Mouse (Mus musculus) layer of hippocampus, adult 2 months (tissue): ENCODE measurements around the gene Rasgef1b. TPM values are rescaled to one million over a fixed set of nuclear protein-coding genes. Genes with fewer than 3 reads are reported as not detected.

ENCODE experiments used
- DNase-seq, 2 experiments: peaks; one replicate each; pipeline ENCODE4 v3.0.0; 2022; ENCODE audit warnings: low spot score in 2 of 2
- H3K27ac ChIP-seq: fragments of 200-600 bp; 2 replicates; pipeline ENCODE4 v1.8.1; 2022
- H3K4me3 ChIP-seq: fragments of 200-600 bp; 2 replicates; pipeline ENCODE4 v1.8.1; 2022; ENCODE audit warnings: mild to moderate bottlenecking
- CTCF ChIP-seq: fragments of 200-600 bp; conservative IDR thresholded peaks from 2 replicates; pipeline ENCODE4 v1.8.1; 2022; ENCODE audit warnings: antibody characterized with exemption, mild to moderate bottlenecking, moderate library complexity
- total RNA-seq, 2 experiments: library from RNA; stranded (reverse); gene quantifications; 2 replicates each; pipeline ENCODE4 v1.2.3; 2021

Rasgef1b gene
- total RNA-seq, 2 experiments from 2014 or later: 11.1 to 11.9 TPM

DNA sequence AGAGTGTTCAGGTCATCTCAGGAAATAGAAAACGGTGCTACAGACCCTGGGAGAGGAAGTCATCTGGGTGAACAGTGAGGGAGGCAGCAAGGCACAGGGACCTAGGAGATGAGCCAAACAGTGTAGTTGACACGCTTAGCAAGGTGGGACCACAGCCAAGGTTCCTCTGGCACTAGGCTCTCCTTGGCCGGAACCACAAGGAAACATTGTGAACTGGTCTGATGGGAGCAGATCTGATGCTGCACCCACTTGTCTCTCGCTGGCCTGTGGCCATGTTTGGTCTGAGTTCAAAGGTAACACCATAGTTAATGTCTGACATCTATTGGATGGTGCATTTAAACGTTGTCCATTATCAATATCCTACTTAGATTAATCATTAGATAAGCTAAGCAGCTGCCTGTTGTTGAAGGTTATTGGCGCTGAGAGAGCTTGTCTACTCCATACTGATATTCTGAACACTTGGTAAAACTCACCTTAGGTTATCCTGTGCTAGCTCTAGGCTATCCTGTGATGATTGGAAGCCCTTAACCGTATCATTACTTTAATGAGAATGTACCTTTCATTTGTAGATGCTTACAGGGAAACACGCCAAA is 380.5 kb downstream of the Rasgef1b start:
- DNase-seq: peak; percentile 29 to 33
- Histone ChIP-seq H3K4me3 (no peak overlapping the region), H3K27ac (no peak overlapping the region)
- TF ChIP-seq CTCF: no peak

DNA sequence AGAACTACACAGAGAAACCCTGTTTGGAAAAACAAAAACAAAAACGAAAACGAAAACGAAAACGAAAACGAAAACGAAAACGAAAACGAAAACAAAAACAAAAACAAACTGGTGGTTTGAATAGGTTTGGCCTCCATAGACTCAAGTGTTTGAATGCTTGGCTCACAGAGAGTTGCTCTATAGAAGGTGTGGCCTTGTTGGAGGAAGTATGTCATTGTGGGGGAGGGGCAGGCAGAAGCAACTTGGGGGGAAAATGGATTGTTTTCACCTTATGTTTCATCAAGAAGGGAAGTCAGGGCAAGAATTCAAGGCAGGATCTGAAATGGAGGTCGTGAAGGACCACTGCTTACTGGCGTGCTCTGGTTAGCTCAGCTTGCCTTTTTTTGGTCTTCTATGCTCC is 386.3 kb downstream of the Rasgef1b start:
- DNase-seq: no peak
- TF ChIP-seq CTCF: no peak
- Histone ChIP-seq H3K27ac (no peak overlapping the region), H3K4me3 (no peak overlapping the region)

DNA sequence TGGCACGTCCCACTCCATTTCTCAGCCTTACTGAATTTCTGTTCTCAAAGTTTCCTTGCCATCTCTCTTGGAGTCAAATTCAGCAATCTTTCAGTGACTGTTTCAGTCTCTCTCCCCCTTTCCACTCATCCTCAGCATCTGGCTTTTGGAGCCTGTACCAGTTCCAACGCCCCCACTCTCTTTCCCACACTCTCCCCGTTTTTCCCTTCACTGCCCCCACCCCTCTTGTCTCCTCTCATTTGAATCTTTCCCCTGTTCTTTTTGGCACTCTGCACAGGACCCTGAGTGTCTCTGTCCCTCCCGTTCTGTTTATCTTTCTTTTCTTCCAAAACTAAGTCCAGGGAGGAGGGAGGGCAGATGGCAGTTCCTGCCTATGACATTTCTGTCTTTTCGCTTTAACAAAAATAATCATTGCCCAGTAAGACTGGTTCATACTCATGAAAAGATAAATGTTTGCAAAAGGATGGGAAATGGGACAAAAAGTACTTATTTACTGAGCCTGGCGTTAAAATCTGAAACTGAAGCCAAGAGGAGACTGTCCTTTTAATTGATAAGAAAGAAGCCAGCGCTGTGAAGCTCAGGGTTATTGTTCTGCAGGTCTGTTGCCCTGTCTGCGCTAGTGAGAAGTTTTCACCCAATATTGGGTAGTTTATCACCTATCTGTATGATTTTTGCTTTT is 388.4 kb downstream of the Rasgef1b start:
- no peak for TF ChIP-seq CTCF
- peak overlapping the region; percentile 57 for H3K27ac ChIP-seq
- peak in 1 of 2 experiments; percentile 8 for DNase-seq
- H3K4me3 ChIP-seq: peak overlapping the region; percentile 42; the same call in 1 of the 2 replicates

DNA sequence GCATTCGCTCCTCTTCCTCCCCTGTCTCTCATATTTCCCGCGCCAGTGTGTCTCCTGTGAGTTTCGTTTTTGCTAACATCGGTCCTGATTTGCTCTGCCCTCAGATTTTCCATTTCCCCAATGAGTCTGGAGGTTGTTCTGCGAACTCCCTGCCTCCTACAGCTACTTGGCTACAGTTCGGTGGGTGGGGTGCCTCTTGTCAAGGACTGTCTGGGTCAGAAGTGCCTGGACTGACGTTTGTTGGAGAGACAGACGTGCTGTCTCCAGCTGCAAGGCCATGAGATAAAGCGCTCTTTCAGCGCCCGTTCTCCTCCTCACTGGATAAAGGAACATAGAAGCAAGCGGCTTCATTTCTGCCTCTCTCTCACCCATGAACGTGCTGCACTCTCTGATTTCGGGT is 389.1 kb downstream of the Rasgef1b start:
- no peak for TF ChIP-seq CTCF
- Histone ChIP-seq H3K4me3 (peak overlapping the region; percentile 42), H3K27ac (peak overlapping the region; percentile 57)
- DNase-seq: peak in 1 of 2 experiments; percentile 11

DNA sequence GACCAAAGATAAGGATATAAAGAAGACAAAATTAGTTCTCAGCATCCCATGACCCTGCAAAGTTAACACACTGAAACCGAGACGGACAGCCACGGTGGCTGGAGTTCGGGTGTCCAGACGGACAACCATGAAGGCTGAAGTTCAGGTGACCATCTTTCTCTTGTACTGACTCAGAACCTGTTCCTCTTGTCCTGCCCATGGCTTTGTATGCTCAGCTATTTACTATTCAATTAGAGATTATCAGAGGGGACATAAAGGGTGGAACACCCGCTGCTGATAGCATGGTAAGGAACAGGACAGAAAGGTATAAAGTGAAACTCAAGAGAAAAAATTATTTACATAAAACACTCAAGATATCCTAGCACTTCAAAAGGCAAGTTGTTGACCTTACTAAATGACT is 390.0 kb downstream of the Rasgef1b start:
- TF ChIP-seq CTCF: no peak
- Histone ChIP-seq H3K4me3 (no peak overlapping the region), H3K27ac (no peak overlapping the region)
- no peak for DNase-seq

DNA sequence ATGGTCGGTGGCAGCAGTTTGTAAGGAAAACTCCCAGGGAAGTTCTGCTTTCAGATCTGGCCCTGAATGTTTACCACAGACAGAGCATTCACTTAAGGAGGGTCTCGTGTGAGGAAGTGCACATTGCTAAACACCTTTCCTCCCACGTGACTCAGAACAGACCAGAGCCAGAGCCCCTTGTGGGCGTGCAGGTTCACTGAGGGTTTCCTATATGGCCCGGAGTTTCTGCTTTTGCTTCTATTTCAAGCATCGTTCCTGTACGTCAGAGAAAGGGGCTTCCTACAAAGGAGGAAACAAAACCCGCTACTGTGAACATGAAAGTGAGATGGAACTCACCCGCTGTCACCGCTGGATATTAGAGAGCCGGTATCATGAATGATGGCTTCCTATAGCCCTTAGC is 392.4 kb downstream of the Rasgef1b start:
- TF ChIP-seq CTCF: no peak
- H3K4me3 ChIP-seq: no peak overlapping the region
- H3K27ac ChIP-seq: no peak overlapping the region
- no peak for DNase-seq

DNA sequence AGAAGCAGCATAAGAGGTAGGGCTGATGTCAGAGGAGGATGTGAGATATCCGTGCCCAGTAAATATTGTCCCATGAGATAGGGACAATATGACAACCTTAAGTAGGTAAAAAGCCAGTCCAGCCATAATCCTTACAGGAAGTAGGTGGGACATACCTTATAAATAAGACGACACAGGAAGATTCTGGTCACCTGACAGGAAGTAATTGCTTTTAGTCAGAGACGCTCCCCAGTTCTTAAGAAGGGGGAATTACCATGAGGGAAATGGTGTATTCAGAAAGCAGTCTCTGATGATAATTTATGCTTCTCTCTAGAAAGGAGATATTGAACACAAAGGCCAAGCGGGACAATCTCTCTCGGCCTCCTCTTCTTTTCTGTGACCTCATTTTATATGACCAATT is 394.8 kb downstream of the Rasgef1b start:
- DNase-seq: no peak
- Histone ChIP-seq H3K4me3 (no peak overlapping the region), H3K27ac (no peak overlapping the region)
- no peak for TF ChIP-seq CTCF

DNA sequence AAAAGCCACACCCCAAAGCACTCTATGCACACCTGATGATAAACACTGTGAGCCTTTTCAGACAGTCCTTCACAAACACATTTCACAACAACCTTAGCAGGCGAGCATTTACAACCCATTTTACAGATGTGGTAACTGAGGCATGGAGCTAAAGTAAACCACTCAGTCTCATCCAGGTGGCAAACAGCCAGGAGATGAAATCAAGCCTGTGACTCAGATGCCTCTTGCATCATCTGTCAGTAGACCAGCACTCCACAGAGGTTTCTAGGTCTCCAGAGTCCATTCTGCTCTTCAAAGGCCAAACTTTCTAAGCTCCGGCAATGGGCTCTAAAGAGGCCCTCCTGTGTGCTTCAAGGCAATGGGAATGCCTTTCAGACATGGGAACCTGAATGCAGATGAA is 396.8 kb downstream of the Rasgef1b start:
- Histone ChIP-seq H3K4me3 (no peak overlapping the region), H3K27ac (no peak overlapping the region)
- DNase-seq: no peak
- TF ChIP-seq CTCF: no peak

DNA sequence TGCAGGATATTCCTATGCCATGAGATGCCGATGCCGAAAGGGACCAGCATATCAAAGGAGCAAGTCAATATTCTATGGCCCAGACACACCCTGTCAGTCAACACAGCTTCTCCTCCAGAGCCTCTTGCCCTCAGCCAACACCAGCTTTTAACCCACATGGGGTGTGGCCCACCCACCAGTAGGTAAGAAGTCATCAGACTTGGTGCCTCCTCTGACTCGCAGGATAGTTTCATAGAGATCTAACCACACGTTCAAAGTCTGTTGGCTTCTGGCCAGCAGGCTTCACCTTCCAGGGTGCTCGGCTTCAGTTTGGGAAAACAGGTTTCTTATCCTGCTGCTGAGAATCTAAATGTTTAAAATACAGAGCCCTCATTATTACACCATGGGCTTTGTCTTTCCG is 399.8 kb downstream of the Rasgef1b start:
- DNase-seq: no peak
- no peak for TF ChIP-seq CTCF
- Histone ChIP-seq H3K27ac (no peak overlapping the region), H3K4me3 (no peak overlapping the region)

DNA sequence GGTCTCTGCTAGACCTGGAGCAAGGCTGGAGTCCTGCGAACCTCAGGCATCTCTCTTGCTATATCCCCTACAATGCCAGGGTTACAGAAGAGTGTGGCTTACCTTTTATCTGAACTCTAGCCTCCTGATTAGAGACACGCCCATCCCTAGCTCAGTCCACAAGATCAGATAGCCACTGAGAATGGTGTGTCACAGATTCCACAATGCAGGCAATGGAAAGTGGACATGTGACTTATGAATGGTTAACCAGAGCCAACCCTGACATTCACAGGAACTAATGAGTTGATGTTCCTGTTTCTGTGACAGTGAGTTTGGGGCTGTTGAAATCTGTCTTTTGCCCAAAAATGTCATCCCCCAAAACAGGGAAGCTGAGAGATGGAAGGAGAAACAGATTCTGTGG is 401.8 kb downstream of the Rasgef1b start:
- no peak for DNase-seq
- TF ChIP-seq CTCF: no peak
- H3K27ac ChIP-seq: no peak overlapping the region
- H3K4me3 ChIP-seq: no peak overlapping the region

DNA sequence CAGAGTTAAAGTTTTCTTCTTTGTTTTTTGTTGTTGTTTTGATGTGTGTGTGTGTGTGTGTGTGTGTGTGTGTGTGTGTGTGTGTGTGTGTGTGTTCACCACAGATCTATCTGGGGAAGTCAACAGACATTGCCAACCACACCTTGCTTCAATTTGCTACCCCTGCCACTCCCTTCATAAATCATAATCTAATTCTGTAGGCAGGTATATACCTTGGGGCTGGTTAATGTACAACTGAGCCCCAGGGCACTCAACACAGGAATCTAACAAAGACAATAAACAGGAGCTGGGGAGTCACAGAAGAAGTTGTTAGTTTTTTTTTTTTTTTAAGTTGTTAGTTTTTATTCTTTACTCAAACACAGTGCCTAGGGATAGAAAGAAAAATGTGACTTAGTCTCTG is 403.6 kb downstream of the Rasgef1b start:
- TF ChIP-seq CTCF: no peak
- no peak overlapping the region for H3K4me3 ChIP-seq
- no peak overlapping the region for H3K27ac ChIP-seq
- no peak for DNase-seq

DNA sequence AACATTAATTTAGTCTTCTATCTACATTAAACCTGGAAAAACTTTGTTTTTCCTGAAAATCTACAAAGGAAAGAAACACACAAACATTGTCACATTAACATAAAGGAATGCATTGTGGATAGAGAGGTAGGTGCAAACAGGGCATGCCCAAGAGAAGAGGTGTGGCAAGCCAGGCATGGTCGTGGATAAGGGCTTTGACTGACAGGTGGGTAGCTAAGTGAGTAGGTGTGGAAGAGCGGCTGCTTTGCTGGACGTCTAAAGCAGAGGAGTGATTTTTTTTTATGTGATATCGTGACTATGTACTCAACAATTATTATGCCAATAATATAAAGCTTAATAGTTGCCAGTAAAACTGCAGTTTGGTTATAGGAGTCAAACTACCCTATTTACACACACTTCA is 408.1 kb downstream of the Rasgef1b start:
- no peak for DNase-seq
- no peak overlapping the region for H3K4me3 ChIP-seq
- TF ChIP-seq CTCF: no peak
- no peak overlapping the region for H3K27ac ChIP-seq

DNA sequence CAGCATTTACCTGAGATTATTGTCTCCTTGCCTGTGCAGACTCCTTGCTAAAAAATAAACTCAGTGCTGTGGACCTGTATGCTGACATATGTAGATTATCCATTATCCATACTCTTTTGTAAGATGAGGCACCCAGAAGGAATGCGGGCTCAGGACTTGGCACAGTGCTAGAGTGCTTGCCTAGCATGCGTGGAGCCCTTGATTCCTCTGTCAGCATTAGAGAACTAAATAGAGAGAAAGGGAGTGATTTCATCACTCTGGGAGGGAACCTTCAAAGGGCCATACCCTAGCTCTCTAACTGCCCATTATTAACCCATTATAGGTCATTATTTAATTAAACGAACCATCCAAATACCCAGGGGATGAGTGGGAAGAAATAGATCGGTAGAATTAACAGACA is 430.9 kb downstream of the Rasgef1b start:
- no peak overlapping the region for H3K27ac ChIP-seq
- TF ChIP-seq CTCF: no peak
- no peak overlapping the region for H3K4me3 ChIP-seq
- DNase-seq: no peak

DNA sequence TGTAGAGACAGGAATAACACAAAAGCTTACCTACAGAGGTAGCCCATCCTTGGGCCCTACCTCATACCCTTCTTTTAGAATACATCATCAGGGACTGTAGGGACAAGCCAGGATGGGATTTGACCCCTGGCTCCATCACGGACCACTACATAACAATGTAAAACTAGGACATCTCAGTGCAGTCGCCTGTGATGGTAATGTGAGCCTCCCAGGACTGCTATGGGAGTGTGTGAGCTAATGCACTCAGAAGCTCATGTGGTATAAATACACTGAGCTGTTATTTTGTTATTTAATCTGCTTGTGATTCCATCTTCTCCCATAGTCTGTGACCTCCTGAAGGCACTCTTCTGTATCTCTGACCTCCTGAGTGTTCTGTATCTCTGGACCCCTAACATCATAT is 432.5 kb downstream of the Rasgef1b start:
- no peak overlapping the region for H3K27ac ChIP-seq
- H3K4me3 ChIP-seq: no peak overlapping the region
- no peak for DNase-seq
- no peak for TF ChIP-seq CTCF
